Mouse (Mus musculus): ENCODE measurements around the gene Coasy.

Gene Coasy

DNA sequence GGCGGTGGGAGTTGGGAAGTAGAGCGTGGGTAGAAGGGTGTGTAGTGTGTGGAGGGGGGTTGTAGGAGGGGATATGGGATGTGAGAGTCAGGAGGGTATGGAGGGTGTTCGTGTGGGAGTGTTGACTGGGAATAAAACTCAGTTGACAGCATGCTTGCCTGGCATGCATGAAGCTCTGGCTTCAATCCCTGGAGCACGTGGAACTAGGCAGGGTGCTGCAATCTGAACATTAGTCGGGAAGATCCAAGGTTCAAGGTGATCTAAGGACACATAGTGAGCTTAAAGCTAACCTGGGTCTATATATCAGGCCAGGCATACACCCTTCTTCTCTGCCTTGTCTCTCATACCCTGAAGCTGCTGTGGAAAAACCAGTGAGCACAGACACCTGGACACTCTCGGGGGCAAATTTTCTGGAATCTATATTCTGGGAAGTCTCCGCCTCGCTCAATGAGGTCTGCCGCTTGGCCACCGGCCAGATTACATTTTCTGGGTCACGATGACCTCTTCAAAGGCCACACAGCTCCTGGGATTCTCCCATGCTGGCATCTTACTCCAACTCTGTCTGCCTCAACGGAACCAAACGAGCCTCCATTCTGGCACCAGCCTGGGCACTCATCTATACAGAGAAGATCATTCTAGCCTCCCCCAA lies 52.0 kb downstream of the Coasy start:
- DNase-seq: no peak
